Mouse (Mus musculus): ENCODE results near the gene Vps52.

- TF ChIP-seq CTCF (IDR thresholded peaks at IDR 0.05; ENCODE audit: borderline replicate concordance, insufficient read depth, low read length) (no peak), POLR2A (IDR thresholded peaks at IDR 0.05; ENCODE audit: low read depth, low read length) (no peak)
These were observed 18.6 kb upstream of the Vps52 start for GRCm38 (mm10) chr17:33936993-33937392.
